Mouse (Mus musculus): ENCODE measurements around the gene Vac14. TPM values are rescaled to one million over a fixed set of nuclear protein-coding genes. Genes with fewer than 3 reads are reported as not detected.

The Vac14 gene
- polyA plus RNA-seq, 1 experiment from 2014 or later = 29.3 TPM

DNA sequence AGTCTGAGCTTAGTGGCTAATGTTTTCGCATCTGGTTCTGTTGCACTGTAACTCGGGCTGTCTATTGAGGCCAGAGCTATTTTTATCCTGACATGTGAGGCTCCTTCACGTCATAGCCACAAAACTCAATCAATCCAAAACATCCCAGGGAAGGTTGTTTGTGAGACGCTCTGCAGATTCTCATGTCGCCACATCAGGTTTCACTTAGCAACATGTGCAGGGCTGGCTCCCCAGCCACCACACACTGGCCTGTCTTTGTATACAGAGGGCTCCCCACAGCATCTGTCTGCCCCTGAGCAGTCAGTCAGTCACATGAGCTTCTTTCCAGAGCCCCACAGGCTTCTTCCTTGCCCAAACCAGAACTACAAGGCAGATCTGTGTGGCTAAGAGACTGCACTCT lies 58.3 kb downstream of the Vac14 start:
- Histone ChIP-seq H3K27ac (replicated peaks; ENCODE audit: low read depth, low read length) (peak overlapping the region; percentile 49; the same call in 1 of the 2 replicates), H3K9ac (replicated peaks; ENCODE audit: low read length) (no peak overlapping the region)
- 31% methylated on average over 5 of the region's 5 CpGs for WGBS

DNA sequence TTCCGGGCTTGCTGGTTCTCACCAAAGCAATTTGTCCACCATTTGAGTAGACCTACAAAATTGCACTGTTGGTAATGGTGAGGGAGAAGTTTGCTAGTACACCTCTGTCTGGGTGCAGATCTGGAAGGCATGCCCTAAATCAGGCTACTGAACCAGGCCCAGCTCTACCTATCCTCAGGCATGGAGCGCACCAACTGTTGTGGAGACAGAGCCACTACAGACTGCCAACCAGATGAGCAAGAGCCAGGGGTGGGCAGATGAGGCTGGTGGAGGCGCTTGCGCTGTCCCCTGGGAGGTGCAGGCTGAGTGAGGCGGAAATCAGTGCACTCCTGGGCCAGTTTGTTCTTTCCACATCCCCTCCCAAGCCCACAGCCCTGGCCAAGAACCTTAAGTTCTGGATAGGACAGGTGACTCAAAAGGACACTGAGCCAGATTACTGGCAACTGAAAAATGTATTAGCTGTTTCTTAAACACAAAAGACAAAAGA lies 58.8 kb downstream of the Vac14 start:
- WGBS = 79% methylated on average over 5 of the region's 5 CpGs
- no peak for ATAC-seq (replicated peaks; ENCODE audit: insufficient number of reproducible peaks, low FRiP score, low TSS enrichment, low read depth)
- Histone ChIP-seq H3K36me3 (replicated peaks; ENCODE audit: control insufficient read depth, insufficient read depth, low read depth, low read length) (no peaks in the 10 kb centered on the region), H3K27ac (replicated peaks; ENCODE audit: low read depth, low read length) (peak overlapping the region; percentile 29; the same call in 1 of the 2 replicates), H3K4me3 (ENCODE audit: low read depth, low read length) (no peak overlapping the region), H3K9ac (replicated peaks; ENCODE audit: low read length) (no peak overlapping the region), H3K4me2 (ENCODE audit: low read depth, low read length) (no peak overlapping the region), H3K9me3 (replicated peaks; ENCODE audit: control insufficient read depth, low read length) (no peaks in the 10 kb centered on the region), H3K4me1 (ENCODE audit: control insufficient read depth, insufficient read depth, low read length) (peaks cover 2% of the 10 kb centered on the region; the same call in 1 of the 2 replicates), H3K27me3 (ENCODE audit: control insufficient read depth, insufficient read depth, low read length) (no peaks in the 10 kb centered on the region)
- no peak for DNase-seq (ENCODE audit: low spot score)

More for the DNA sequence above, 58.3 kb downstream of the Vac14 start:
- Histone ChIP-seq H3K4me2 (ENCODE audit: low read depth, low read length) (no peak overlapping the region), H3K27me3 (ENCODE audit: control insufficient read depth, insufficient read depth, low read length) (no peaks in the 10 kb centered on the region), H3K36me3 (replicated peaks; ENCODE audit: control insufficient read depth, insufficient read depth, low read depth, low read length) (no peaks in the 10 kb centered on the region), H3K9me3 (replicated peaks; ENCODE audit: control insufficient read depth, low read length) (no peaks in the 10 kb centered on the region), H3K4me1 (ENCODE audit: control insufficient read depth, insufficient read depth, low read length) (peaks cover 2% of the 10 kb centered on the region; the same call in 1 of the 2 replicates), H3K4me3 (ENCODE audit: low read depth, low read length) (no peak overlapping the region)
- DNase-seq (ENCODE audit: low spot score) (peak; percentile 86), ATAC-seq (replicated peaks; ENCODE audit: insufficient number of reproducible peaks, low FRiP score, low TSS enrichment, low read depth) (peak; percentile 83; the same call in 1 of the 2 replicates)

DNA sequence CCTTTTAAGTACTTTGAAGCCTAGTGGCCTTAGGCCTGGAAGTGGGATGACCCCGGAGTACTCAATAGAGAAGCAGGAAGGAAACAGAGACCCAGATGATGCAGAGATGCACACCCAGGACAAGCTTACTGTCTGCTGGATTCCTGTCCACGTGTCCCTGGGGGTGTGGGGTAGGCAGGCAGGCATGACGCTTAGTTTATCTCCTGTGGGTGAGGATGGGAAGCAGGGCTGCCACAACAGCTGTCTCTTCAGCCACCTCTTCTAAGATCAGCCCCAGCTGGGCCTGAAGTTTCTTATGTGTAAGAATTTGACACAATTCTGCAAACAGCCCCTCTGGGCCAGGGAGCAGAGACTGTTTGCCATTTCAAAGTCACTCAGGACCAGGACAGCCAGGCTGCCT lies 60.6 kb downstream of the Vac14 start:
- Histone ChIP-seq H3K4me1 (ENCODE audit: control insufficient read depth, insufficient read depth, low read length) (peaks cover 2% of the 10 kb centered on the region; the same call in 1 of the 2 replicates), H3K4me3 (ENCODE audit: low read depth, low read length) (no peak overlapping the region), H3K9me3 (replicated peaks; ENCODE audit: control insufficient read depth, low read length) (no peaks in the 10 kb centered on the region), H3K27me3 (ENCODE audit: control insufficient read depth, insufficient read depth, low read length) (no peaks in the 10 kb centered on the region), H3K9ac (replicated peaks; ENCODE audit: low read length) (no peak overlapping the region), H3K36me3 (replicated peaks; ENCODE audit: control insufficient read depth, insufficient read depth, low read depth, low read length) (no peaks in the 10 kb centered on the region), H3K4me2 (ENCODE audit: low read depth, low read length) (no peak overlapping the region), H3K27ac (replicated peaks; ENCODE audit: low read depth, low read length) (no peak overlapping the region)
- WGBS = 70% methylated on average over 3 of the region's 3 CpGs
- ATAC-seq (replicated peaks; ENCODE audit: insufficient number of reproducible peaks, low FRiP score, low TSS enrichment, low read depth) = no peak
- DNase-seq (ENCODE audit: low spot score) = no peak

DNA sequence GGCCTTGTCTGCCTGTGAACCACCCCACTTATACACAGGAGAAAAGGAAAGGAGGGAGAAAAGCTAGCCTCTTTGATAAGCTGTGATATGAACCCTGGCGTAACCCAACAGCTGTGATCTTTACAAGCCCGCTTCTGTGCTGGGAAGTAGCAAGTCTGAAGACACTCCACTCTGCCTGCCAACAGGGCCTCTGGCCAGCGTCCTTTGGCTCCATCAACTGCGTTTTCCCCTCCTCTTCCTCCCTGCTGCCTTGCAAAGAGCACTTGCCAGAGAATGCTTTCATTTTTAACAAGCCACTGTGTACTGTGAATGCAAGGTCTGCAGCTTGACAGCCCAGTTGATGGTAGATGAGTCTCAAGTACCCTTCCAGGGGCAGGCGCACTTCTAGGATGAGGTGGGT lies 69.3 kb downstream of the Vac14 start:
- Histone ChIP-seq H3K36me3 (replicated peaks; ENCODE audit: control insufficient read depth, insufficient read depth, low read depth, low read length) (no peaks in the 10 kb centered on the region), H3K27me3 (ENCODE audit: control insufficient read depth, insufficient read depth, low read length) (no peaks in the 10 kb centered on the region), H3K27ac (replicated peaks; ENCODE audit: low read depth, low read length) (no peak overlapping the region), H3K4me1 (ENCODE audit: control insufficient read depth, insufficient read depth, low read length) (no peaks in the 10 kb centered on the region), H3K9me3 (replicated peaks; ENCODE audit: control insufficient read depth, low read length) (no peaks in the 10 kb centered on the region), H3K4me3 (ENCODE audit: low read depth, low read length) (no peak overlapping the region), H3K4me2 (ENCODE audit: low read depth, low read length) (no peak overlapping the region), H3K9ac (replicated peaks; ENCODE audit: low read length) (no peak overlapping the region)
- ATAC-seq (replicated peaks; ENCODE audit: insufficient number of reproducible peaks, low FRiP score, low TSS enrichment, low read depth) (no peak), DNase-seq (ENCODE audit: low spot score) (no peak)
- whole genome bisulfite sequencing = 93% methylated on average over 5 of the region's 5 CpGs

DNA sequence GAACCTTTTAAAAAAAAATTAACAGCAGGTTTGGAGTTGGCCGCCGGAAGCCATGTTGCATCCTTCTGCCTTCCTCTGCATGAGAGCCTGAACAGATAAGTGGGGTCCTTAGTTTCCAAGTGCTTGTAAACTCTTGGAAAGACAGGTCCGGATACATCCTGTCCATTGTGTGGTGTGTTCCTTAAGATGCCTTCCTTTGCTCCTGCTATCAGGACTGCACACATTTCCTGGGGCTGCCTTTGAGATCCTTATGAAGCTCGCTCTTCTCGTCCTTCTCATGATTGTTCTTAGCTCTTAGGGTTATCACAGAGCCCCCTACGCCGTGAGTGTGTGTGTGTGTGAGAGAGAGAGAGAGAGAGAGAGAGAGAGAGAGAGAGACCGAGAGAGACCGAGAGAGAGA lies 71.6 kb downstream of the Vac14 start:
- Histone ChIP-seq H3K4me1 (ENCODE audit: control insufficient read depth, insufficient read depth, low read length) (no peaks in the 10 kb centered on the region), H3K36me3 (replicated peaks; ENCODE audit: control insufficient read depth, insufficient read depth, low read depth, low read length) (no peaks in the 10 kb centered on the region), H3K27me3 (ENCODE audit: control insufficient read depth, insufficient read depth, low read length) (no peaks in the 10 kb centered on the region), H3K4me3 (ENCODE audit: low read depth, low read length) (no peak overlapping the region), H3K9ac (replicated peaks; ENCODE audit: low read length) (no peak overlapping the region), H3K27ac (replicated peaks; ENCODE audit: low read depth, low read length) (no peak overlapping the region), H3K9me3 (replicated peaks; ENCODE audit: control insufficient read depth, low read length) (no peaks in the 10 kb centered on the region), H3K4me2 (ENCODE audit: low read depth, low read length) (no peak overlapping the region)
- WGBS = 92% methylated on average over 9 of the region's 9 CpGs
- ATAC-seq (replicated peaks; ENCODE audit: insufficient number of reproducible peaks, low FRiP score, low TSS enrichment, low read depth) = no peak
- no peak for DNase-seq (ENCODE audit: low spot score)

DNA sequence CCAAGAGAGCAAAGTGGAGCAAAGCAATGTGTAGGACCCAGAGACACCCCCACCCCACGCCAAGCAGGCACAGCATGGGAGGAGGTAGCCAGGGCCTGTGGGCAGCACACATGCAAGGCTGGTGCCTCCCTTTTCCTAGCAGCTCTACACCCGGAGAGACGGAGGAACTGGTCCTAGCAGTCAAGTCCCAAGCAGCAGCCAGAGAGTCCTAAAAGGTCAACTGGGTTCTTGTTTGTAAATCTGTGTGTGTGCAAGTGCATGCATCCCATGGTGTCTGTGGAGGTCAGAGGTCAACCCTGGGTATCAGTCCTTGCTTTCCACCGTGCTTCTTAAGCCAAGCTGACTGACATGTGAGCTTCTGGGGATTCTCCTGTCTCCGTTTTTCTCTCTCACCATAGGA lies 75.8 kb downstream of the Vac14 start:
- WGBS = 62% methylated on average over 5 of the region's 5 CpGs
- H3K9ac ChIP-seq (replicated peaks; ENCODE audit: low read length) = no peak overlapping the region
- no peaks in the 10 kb centered on the region for H3K4me1 ChIP-seq (ENCODE audit: control insufficient read depth, insufficient read depth, low read length)
- H3K27me3 ChIP-seq (ENCODE audit: control insufficient read depth, insufficient read depth, low read length) = no peaks in the 10 kb centered on the region
- H3K36me3 ChIP-seq (replicated peaks; ENCODE audit: control insufficient read depth, insufficient read depth, low read depth, low read length) = no peaks in the 10 kb centered on the region
- no peak overlapping the region for H3K4me2 ChIP-seq (ENCODE audit: low read depth, low read length)
- H3K9me3 ChIP-seq (replicated peaks; ENCODE audit: control insufficient read depth, low read length) = no peaks in the 10 kb centered on the region
- no peak overlapping the region for H3K4me3 ChIP-seq (ENCODE audit: low read depth, low read length)
- no peak for DNase-seq (ENCODE audit: low spot score)
- no peak overlapping the region for H3K27ac ChIP-seq (replicated peaks; ENCODE audit: low read depth, low read length)
- no peak for ATAC-seq (replicated peaks; ENCODE audit: insufficient number of reproducible peaks, low FRiP score, low TSS enrichment, low read depth)

DNA sequence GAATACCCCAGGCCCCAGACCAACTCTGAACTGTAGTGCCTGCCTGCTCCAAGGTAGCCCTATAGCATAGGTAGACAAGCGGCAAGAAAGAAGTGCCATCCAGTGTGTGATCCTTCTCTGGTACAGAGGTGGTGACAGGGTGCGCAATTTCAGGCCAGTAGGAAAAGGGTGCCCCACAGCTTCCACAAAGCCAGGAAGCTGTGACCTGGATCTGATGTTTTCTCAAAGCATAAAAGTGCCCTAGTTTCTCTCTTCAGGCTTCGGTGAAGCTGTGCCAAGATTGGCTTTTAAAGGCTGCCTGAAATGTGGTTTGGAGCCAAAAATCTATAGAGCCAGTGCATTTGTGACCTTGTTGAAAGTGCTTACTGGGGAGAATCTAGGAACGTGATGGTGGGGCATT lies 76.4 kb downstream of the Vac14 start:
- Histone ChIP-seq H3K9ac (replicated peaks; ENCODE audit: low read length) (no peak overlapping the region), H3K4me3 (ENCODE audit: low read depth, low read length) (no peak overlapping the region), H3K9me3 (replicated peaks; ENCODE audit: control insufficient read depth, low read length) (no peaks in the 10 kb centered on the region), H3K27ac (replicated peaks; ENCODE audit: low read depth, low read length) (no peak overlapping the region), H3K4me2 (ENCODE audit: low read depth, low read length) (no peak overlapping the region), H3K27me3 (ENCODE audit: control insufficient read depth, insufficient read depth, low read length) (no peaks in the 10 kb centered on the region), H3K4me1 (ENCODE audit: control insufficient read depth, insufficient read depth, low read length) (no peaks in the 10 kb centered on the region), H3K36me3 (replicated peaks; ENCODE audit: control insufficient read depth, insufficient read depth, low read depth, low read length) (no peaks in the 10 kb centered on the region)
- WGBS = 90% methylated on average over 4 of the region's 4 CpGs
- no peak for ATAC-seq (replicated peaks; ENCODE audit: insufficient number of reproducible peaks, low FRiP score, low TSS enrichment, low read depth)
- DNase-seq (ENCODE audit: low spot score) = no peak

DNA sequence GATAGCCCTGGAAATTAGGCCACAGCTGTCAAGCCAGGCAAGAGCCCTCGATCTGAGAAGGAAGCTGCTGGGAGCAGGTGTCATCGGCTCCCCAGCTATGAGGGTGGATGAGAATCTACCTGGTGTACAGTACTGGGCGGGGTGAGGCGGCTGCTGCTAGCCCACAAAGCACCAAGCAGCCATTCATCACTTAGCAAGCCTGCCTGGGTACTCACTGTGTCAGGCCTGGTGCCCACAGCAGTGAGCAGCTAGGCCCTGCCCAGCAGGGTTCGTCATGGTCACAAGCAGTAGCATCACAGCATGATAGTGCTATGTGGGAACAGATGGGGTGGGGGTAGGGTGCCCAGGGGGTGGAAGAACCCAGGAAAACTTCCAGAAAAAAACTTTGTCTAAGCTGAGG lies 77.0 kb downstream of the Vac14 start:
- Histone ChIP-seq H3K27me3 (ENCODE audit: control insufficient read depth, insufficient read depth, low read length) (no peaks in the 10 kb centered on the region), H3K4me3 (ENCODE audit: low read depth, low read length) (no peak overlapping the region), H3K4me2 (ENCODE audit: low read depth, low read length) (no peak overlapping the region), H3K36me3 (replicated peaks; ENCODE audit: control insufficient read depth, insufficient read depth, low read depth, low read length) (no peaks in the 10 kb centered on the region), H3K9me3 (replicated peaks; ENCODE audit: control insufficient read depth, low read length) (no peaks in the 10 kb centered on the region), H3K27ac (replicated peaks; ENCODE audit: low read depth, low read length) (no peak overlapping the region), H3K9ac (replicated peaks; ENCODE audit: low read length) (no peak overlapping the region), H3K4me1 (ENCODE audit: control insufficient read depth, insufficient read depth, low read length) (no peaks in the 10 kb centered on the region)
- ATAC-seq (replicated peaks; ENCODE audit: insufficient number of reproducible peaks, low FRiP score, low TSS enrichment, low read depth) (no peak), DNase-seq (ENCODE audit: low spot score) (no peak)
- WGBS = 90% methylated on average over 5 of the region's 5 CpGs

Data from embryonic facial prominence, embryonic 11.5 days (tissue).